Mouse (Mus musculus) adrenal gland, postnatal 4 days (tissue): ENCODE data around the gene Rpl35. TPM values are rescaled to one million over a fixed set of nuclear protein-coding genes. Genes with fewer than 3 reads are reported as not detected.

Source experiments
- DNase-seq, 2 experiments: peaks; one replicate each; pipeline ENCODE4 v3.0.0; 2021 to 2022; ENCODE audit warnings: low spot score in 2 of 2, mixed read lengths in 2 of 2
- total RNA-seq, 2 experiments: library from RNA; stranded (reverse); gene quantifications; 2 replicates each; pipeline ENCODE4 v1.2.3; 2021

The Rpl35 gene
- total RNA-seq, 2 experiments from 2014 or later, result 646 to 654 TPM

- DNase-seq, result peak in 1 of 2 experiments; percentile 33
Observed at GRCm38 (mm10) chr2:38953152-38953883, 52.1 kb downstream of the Rpl35 start.

Other genes starting within 250 kb of the Rpl35 start
- 1 to 10 TPM; 6.3 to 8.0 TPM for gene Nr6a1, start 77.9 kb downstream of the Rpl35 start, total RNA-seq
- 10 to 100 TPM; 31.6 to 31.7 TPM for gene Olfml2a, start 73.6 kb downstream of the Rpl35 start, total RNA-seq
- under 1 TPM; 0.67 to 0.73 TPM for gene Wdr38, start 8.1 kb downstream of the Rpl35 start, total RNA-seq
- gene Arpc5l, start 276 bp downstream of the Rpl35 start, total RNA-seq, result 10 to 100 TPM; 67.1 to 68.3 TPM
- gene Golga1, start 59.9 kb upstream of the Rpl35 start, total RNA-seq, result 10 to 100 TPM; 35.8 to 38.8 TPM
- gene Scai, start 185.1 kb upstream of the Rpl35 start, total RNA-seq, result 10 to 100 TPM; 17.4 to 22.7 TPM
- 10 to 100 TPM; 78.3 to 84.3 TPM for gene Ppp6c, start 220.8 kb upstream of the Rpl35 start, total RNA-seq